Mouse (Mus musculus) small intestine, adult 2 months (tissue): ENCODE results near the gene Fbxo24. TPM values are rescaled to one million over a fixed set of nuclear protein-coding genes. Genes with fewer than 3 reads are reported as not detected.

Source experiments
- H3K27ac ChIP-seq: fragments of 200-500 bp; 2 replicates; pipeline ENCODE4 v1.5.1; 2012; ENCODE audit warnings: low read depth, low read length, control low read depth, inconsistent platforms; ENCODE audit not compliant: insufficient read depth
- H3K27me3 ChIP-seq: fragments of 200-500 bp; 2 replicates; pipeline ENCODE4 v1.6.1; 2012; ENCODE audit warnings: mild to moderate bottlenecking, moderate library complexity, low read length, inconsistent platforms; ENCODE audit not compliant: control insufficient read depth, insufficient read depth
- H3K36me3 ChIP-seq: fragments of 200-500 bp; 2 replicates; pipeline ENCODE4 v1.6.1; 2012; ENCODE audit warnings: mild to moderate bottlenecking, low read length, control low read depth, inconsistent platforms; ENCODE audit not compliant: control insufficient read depth, insufficient read depth
- H3K4me1 ChIP-seq: fragments of 200-500 bp; 2 replicates; pipeline ENCODE4 v1.6.1; 2012; ENCODE audit warnings: low read length, inconsistent platforms, mixed read lengths; ENCODE audit not compliant: control insufficient read depth, insufficient read depth, insufficient read length
- H3K4me3 ChIP-seq: fragments of 200-500 bp; 2 replicates; pipeline ENCODE4 v1.5.1; 2012; ENCODE audit warnings: low read depth, mild to moderate bottlenecking, control low read depth, inconsistent platforms, low read length, moderate library complexity
- CTCF ChIP-seq: fragments of 200-500 bp; IDR thresholded peaks from 2 replicates; pipeline ENCODE4 v1.5.1; 2012; ENCODE audit warnings: low read depth, mild to moderate bottlenecking, control low read depth, inconsistent platforms, low read length, moderate library complexity, mixed read lengths; ENCODE audit not compliant: insufficient replicate concordance, insufficient read length; ENCODE audit errors: extremely low read depth
- POLR2A ChIP-seq: fragments of 200-500 bp; IDR thresholded peaks from 2 replicates; pipeline ENCODE4 v1.6.1; 2012; ENCODE audit warnings: low read depth, mild to moderate bottlenecking, control low read depth, inconsistent platforms, low read length, moderate library complexity
- WGBS: fragments of 180-500 bp; shearing (Covaris S2); methylation state at CpG from one replicate; pipeline ENCODE4 v1.1.7; 2018; 5-methylcytosine and 5-hydroxymethylcytosine counted together
- polyA plus RNA-seq: library from polyadenylated mRNA; depleted of rRNA; stranded (reverse); fragments of >200 nt; gene quantifications from 2 replicates; pipeline ENCODE4 v1.2.3, GENCODE M21; 2012

Fbxo24 gene
- polyA plus RNA-seq, 1 experiment, result 0.19 TPM

- Histone ChIP-seq H3K4me3 (no peak overlapping the region), H3K4me1 (no peaks in the 10 kb centered on the region; the same call in 1 of the 2 replicates), H3K27ac (no peak overlapping the region), H3K36me3 (peaks cover 12% of the 10 kb centered on the region), H3K27me3 (no peaks in the 10 kb centered on the region)
- WGBS, result 26% methylated on average over 3 of the region's 3 CpGs
- TF ChIP-seq POLR2A (no peak), CTCF (peak; percentile 83; the same call in 1 of the 2 replicates)
Observed at GRCm38 (mm10) chr5:137652474-137652873, 23.7 kb upstream of the Fbxo24 start.

GRCm38 (mm10) chr5:137649669-137650571, 21.1 kb upstream of the Fbxo24 start:
- 18% methylated on average over 18 of the region's 18 CpGs for WGBS
- Histone ChIP-seq H3K4me1 (peaks cover 5% of the 10 kb centered on the region), H3K27me3 (no peaks in the 10 kb centered on the region), H3K27ac (no peak overlapping the region), H3K36me3 (peaks cover 10% of the 10 kb centered on the region), H3K4me3 (no peak overlapping the region)
- TF ChIP-seq CTCF (no peak), POLR2A (no peak)

DNA sequence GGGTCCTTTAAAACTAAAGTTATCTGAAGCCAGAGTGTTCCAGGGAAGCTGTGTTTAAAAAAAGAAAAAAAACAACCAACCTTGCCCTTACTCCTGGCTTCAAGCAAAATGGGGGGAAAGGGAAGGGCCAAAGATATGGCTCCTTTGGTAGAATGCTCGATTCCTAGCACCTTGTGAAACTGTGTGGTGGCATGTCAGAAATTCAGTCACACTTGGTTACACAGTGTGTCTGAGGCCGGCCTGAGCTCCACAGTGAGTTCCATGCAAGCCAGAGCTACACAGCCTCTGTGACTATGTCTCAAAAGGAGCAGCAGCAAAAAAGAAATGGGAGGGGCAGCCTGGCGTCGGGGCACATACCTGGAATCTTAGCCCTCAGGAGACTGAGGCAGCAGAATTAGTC, 20.4 kb upstream of the Fbxo24 start:
- TF ChIP-seq CTCF, result no peak
- Histone ChIP-seq H3K27ac (no peak overlapping the region), H3K36me3 (peaks cover 10% of the 10 kb centered on the region; the same call in 1 of the 2 replicates), H3K4me1 (peaks cover 6% of the 10 kb centered on the region), H3K4me3 (no peak overlapping the region), H3K27me3 (no peaks in the 10 kb centered on the region)
- 46% methylated on average over 4 of the region's 4 CpGs for WGBS

DNA sequence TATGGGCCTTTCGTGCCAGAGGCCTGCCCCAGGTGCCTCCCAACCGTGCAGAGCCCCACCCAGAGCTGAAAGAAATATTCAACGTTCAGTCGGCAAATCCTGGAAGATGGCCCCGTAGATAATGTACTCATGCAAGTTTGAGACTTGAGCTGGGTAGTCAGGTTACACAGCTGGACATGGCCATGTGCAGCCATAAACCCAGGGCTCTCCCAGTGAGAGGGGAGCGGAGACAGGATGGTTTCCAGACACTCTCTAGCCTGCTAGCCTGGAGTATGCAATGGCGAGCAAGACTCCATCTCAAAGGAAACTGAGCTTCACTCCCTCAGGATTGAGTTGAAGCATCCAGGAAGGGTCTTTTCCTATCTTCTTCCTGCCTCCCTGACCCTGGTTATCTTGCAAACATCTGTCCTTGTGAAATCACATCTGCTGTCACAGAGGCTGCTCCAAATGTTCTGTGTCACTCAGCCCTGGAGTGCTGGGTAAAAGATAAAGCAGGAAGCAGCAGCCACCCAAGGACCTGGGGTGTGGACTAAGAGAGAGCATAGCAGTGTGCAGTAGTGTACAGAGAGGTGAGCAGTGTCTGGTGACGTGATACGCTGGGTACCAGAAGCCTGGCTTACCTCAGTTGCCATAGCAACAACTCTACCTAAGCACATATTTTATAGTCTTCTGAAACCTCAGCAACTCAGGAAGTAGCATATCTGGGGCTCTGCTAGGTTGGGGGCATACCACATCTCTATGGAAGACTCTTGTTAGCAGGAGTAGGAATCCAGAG, 19.2 kb upstream of the Fbxo24 start:
- no peak overlapping the region for H3K4me3 ChIP-seq
- no peak overlapping the region for H3K27ac ChIP-seq
- TF ChIP-seq CTCF, result no peak
- TF ChIP-seq POLR2A, result no peak
- no peaks in the 10 kb centered on the region for H3K27me3 ChIP-seq
- peaks cover 5% of the 10 kb centered on the region; the same call in 1 of the 2 replicates for H3K36me3 ChIP-seq
- peaks cover 6% of the 10 kb centered on the region for H3K4me1 ChIP-seq
- 37% methylated on average over 9 of the region's 9 CpGs for WGBS

GRCm38 (mm10) chr5:137645652-137646091, 16.9 kb upstream of the Fbxo24 start, which contains the start of gene Irs3:
Gene Irs3 (minus strand): TSS chr5:137645714.
- Histone ChIP-seq H3K36me3 (peaks cover 18% of the 10 kb centered on the region), H3K27me3 (no peaks in the 10 kb centered on the region), H3K27ac (no peak within 1 kb of the TSS), H3K4me3 (peak within 1 kb of the TSS; percentile 57), H3K4me1 (peaks cover 6% of the 10 kb centered on the region)
- TF ChIP-seq POLR2A (no peak), CTCF (no peak)
- 68% methylated on average over 11 of the region's 11 CpGs for WGBS

GRCm38 (mm10) chr5:137645091-137645651, 16.4 kb upstream of the Fbxo24 start:
- Histone ChIP-seq H3K4me3 (peak overlapping the region; percentile 57), H3K4me1 (peaks cover 6% of the 10 kb centered on the region), H3K27me3 (no peaks in the 10 kb centered on the region), H3K36me3 (peaks cover 23% of the 10 kb centered on the region), H3K27ac (no peak overlapping the region)
- WGBS, result 5% methylated on average over 44 of the region's 44 CpGs
- TF ChIP-seq POLR2A, result no peak
- TF ChIP-seq CTCF, result no peak

GRCm38 (mm10) chr5:137644484-137644883, 15.7 kb upstream of the Fbxo24 start:
- H3K27ac ChIP-seq, result no peak overlapping the region
- 67% methylated on average over 19 of the region's 19 CpGs for WGBS
- H3K4me3 ChIP-seq, result no peak overlapping the region
- H3K27me3 ChIP-seq, result no peaks in the 10 kb centered on the region
- TF ChIP-seq CTCF (no peak), POLR2A (no peak)
- H3K36me3 ChIP-seq, result peaks cover 30% of the 10 kb centered on the region
- H3K4me1 ChIP-seq, result peaks cover 6% of the 10 kb centered on the region
